Mouse (Mus musculus): ENCODE measurements around the gene Spindoc. TPM values are rescaled to one million over a fixed set of nuclear protein-coding genes. Genes with fewer than 3 reads are reported as not detected.

The Spindoc gene
- total RNA-seq, 2 experiments from 2014 or later = 9.4 to 9.5 TPM

DNA sequence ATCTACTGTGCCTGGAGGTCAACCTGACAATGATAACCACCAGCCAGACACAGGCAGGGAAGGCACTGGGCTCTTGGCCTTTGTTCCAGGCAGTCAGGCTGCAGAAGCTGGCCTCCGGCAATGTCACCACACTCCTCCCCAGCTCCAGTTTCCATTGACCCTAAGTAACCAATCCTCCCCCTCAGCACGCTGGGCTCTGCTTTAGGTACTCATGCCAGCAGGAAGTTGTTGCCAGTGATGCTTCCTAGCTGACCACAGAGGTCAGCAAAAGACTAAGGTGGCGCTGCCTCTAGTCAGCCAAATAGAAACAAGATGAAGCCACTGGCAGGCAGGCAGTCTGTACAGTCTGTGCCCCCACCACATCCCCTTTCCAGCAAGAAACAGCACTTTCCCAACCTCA lies 75.8 kb downstream of the Spindoc start:
- DNase-seq = peak; percentile 72
- intact Hi-C loops (cut with DNase I; ENCODE audit: low total_unique reads) = no loop called here

DNA sequence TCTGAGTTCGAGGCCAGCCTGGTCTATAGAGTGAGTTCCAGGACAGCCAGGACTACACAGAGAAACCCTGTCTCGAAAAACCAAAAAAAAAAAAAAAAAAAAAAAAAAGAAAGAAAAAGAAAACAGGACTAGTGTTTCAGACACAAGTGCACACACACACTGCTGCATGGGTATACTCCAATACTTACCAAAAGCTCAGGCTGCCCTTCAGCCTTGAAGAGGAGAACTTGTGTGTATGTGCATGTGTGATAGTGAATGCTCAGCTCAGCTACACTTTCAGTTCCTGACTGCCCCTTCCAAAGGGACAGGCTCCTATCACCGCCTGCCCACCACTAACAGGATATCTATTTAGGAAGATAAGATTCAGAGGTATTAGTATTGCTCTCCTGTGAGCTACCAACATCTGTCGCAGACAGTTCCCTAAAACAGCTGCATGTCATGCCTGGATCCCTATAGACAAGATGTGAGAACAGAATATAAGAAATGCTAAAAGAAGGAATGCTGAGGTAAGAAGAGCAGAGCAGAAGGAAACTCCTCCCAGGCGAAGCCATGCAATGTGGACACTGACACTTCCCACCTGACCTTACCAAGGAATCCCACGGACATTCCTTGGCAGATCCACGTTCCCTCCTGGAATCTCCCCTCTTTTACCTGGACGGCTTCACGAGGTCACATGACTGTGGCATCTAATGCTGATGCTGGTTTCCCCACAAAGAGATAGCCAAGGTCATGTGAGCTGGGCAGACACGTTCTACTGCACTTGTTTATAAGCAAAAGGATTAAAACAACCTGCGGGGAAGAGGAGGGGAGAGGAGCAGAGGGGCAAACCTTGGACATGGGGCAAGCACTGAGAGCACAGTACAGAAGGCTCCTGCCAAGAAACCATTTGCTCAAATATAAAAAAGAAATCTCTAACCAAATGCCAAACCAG lies 77.1 kb downstream of the Spindoc start:
- DNase-seq = no peak
- intact Hi-C loops (cut with DNase I; ENCODE audit: low total_unique reads) = no loop called here

DNA sequence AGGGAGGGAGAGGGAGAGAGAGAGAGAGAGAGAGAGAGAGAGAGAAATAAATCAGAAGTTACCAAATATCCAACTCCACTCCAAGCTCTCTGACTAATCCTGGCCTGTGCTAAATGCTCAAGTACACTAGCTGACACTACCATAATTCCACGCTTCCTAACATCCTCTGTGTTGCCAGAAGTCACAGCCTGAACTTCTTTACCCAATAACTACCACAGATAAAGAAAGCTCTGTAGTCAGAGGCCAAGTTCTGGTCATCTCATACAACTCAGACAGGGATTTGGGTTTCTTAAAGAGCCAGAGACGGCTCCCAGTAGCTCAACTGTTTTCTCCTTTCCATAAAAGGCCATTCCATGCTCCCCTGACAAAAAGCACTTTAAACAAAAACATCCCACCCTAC lies 78.0 kb downstream of the Spindoc start:
- intact Hi-C loops (cut with DNase I; ENCODE audit: low total_unique reads) = no loop called here
- no peak for DNase-seq

Small RNAs within 50 kb of the gene (microRNA-seq; reads per million reads assigned to microRNA genes)
- gene Mir6991 = 0 to 0.32 reads per million in 2 experiments

Other genes starting within 250 kb of the Spindoc start
- gene Otub1, start 176.7 kb downstream of the Spindoc start, total RNA-seq (2021) = 10 to 100 TPM; 52.6 to 62.6 TPM
- 100 to 1,000 TPM; 167 TPM for gene Cox8a, start 165.4 kb downstream of the Spindoc start, total RNA-seq (2021)
- 10 to 100 TPM in 1 of 2 experiments, 1 to 10 TPM in 1; 9.1 to 11.7 TPM for gene Naa40, start 141.8 kb downstream of the Spindoc start, total RNA-seq (2021)
- gene Rcor2, start 115.7 kb downstream of the Spindoc start, total RNA-seq (2021) = 1 to 10 TPM; 2.1 to 8.8 TPM
- gene Mark2, start 41.1 kb downstream of the Spindoc start, total RNA-seq (2021) = 10 to 100 TPM; 27.7 to 34.1 TPM
- 10 to 100 TPM; 10.7 to 11.4 TPM for gene 2700081O15Rik, start 34.6 kb upstream of the Spindoc start, total RNA-seq (2021)
- 10 to 100 TPM; 37.1 to 40.6 TPM for gene Rtn3, start 100.3 kb upstream of the Spindoc start, total RNA-seq (2021)
- gene Atl3, start 111.0 kb upstream of the Spindoc start, total RNA-seq (2021) = 10 to 100 TPM; 15.4 to 16.0 TPM
- gene Pla2g16, start 174.5 kb upstream of the Spindoc start, total RNA-seq (2021) = 10 to 100 TPM; 55.0 to 57.6 TPM
- under 1 TPM; 0.13 to 0.33 TPM for gene Lgals12, start 224.2 kb upstream of the Spindoc start, total RNA-seq (2021)
- gene Hrasls5, start 229.5 kb upstream of the Spindoc start, total RNA-seq (2021) = not detected

Measured in gastrocnemius, postnatal 14 days (tissue).